Mouse (Mus musculus) stomach, postnatal 0 days (tissue): ENCODE results near the gene Gm16223.

Experiments
- CTCF ChIP-seq: IDR thresholded peaks from 2 replicates; pipeline ENCODE4 v1.5.1; 2016; ENCODE audit warnings: antibody characterized with exemption, low read depth, mild to moderate bottlenecking, moderate library complexity
- EP300 ChIP-seq: optimal IDR thresholded peaks from 2 replicates; pipeline ENCODE3; 2016; ENCODE audit warnings: antibody characterized with exemption

- TF ChIP-seq CTCF: no peak
- TF ChIP-seq EP300: no peak
These were observed 171.5 kb downstream of the Gm16223 start for GRCm38 (mm10) chr5:42239291-42239690.
